Mouse (Mus musculus) left cerebral cortex, adult 2 months (tissue): ENCODE measurements at regions not wholly inside any gene's neighbourhood (a gene's known extent, or its start where the extent isn't known, plus 50 kb on each side); places are given as distances from the start of the nearest gene placed in this dataset.

Experiments used
- DNase-seq, 2 experiments: peaks; one replicate each; pipeline ENCODE4 v3.0.0; 2021 to 2022; ENCODE audit warnings: low spot score in 2 of 2, mixed read lengths in 1 of 2; ENCODE audit errors: extremely low spot score in 1 of 2
- H3K27ac ChIP-seq: fragments of 200-600 bp; 2 replicates; pipeline ENCODE4 v1.8.1; 2022
- H3K4me3 ChIP-seq: fragments of 200-600 bp; 2 replicates; pipeline ENCODE4 v1.8.1; 2022
- CTCF ChIP-seq: fragments of 200-600 bp; IDR thresholded peaks from 2 replicates; pipeline ENCODE4 v1.8.1; 2022; ENCODE audit warnings: antibody characterized with exemption, mild to moderate bottlenecking, moderate library complexity
- intact Hi-C: fragments of 180-260 bp; cut with DNase I; formaldehyde crosslinking; loops from one replicate; pipeline ENCODE4 v1.15.1; 2025

DNA sequence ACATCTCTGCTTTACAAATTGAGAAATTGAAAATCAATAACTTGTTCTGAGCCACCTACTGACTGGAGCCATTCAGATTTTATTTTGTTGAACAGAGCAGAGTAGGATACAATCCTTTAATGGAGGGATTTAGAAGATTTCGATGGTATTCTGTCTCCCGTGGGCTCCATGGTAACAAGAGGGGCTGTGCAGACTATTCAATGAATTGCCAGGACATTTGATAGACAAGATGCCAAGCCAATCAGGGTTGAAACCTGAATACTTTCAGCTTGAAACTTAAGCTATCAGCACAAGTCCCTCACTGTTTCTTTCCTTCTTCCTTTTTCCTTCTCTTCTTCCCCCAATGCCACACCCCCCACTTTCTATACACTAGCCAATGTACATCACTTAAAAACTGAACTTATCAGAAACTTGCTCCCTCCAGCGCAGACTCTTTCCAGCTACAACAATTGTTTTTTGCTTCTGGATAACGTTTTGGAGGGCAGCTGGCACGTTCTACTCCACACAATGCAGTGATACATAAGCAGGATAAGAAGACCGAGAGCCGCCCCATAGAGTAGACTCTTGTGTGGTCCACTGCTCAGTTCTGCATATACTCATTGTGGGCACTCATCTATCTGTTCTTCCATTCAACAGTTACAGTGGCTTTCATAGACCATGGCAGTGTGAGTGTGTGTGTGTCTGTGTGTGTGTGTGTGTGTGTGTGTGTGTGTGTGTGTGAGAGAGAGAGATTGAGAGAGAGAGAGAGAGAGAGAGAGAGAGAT is 78.1 kb upstream of the Ptbp2 start:
- Histone ChIP-seq H3K4me3 (no peak overlapping the region), H3K27ac (no peak overlapping the region)
- TF ChIP-seq CTCF: no peak
- DNase-seq: peak in 1 of 2 experiments; percentile 36
- intact Hi-C loops: no loop called here
